Mouse (Mus musculus): ENCODE measurements around the gene Hmg20a. TPM values are rescaled to one million over a fixed set of nuclear protein-coding genes. Genes with fewer than 3 reads are reported as not detected.

The Hmg20a gene
- polyA plus RNA-seq, 1 experiment = 3.7 TPM

- no peak for TF ChIP-seq GATA1 (IDR thresholded peaks at IDR 0.05; ENCODE audit: low read length)
These were observed 84.1 kb downstream of the Hmg20a start for GRCm38 (mm10) chr9:56502543-56502971.

DNA sequence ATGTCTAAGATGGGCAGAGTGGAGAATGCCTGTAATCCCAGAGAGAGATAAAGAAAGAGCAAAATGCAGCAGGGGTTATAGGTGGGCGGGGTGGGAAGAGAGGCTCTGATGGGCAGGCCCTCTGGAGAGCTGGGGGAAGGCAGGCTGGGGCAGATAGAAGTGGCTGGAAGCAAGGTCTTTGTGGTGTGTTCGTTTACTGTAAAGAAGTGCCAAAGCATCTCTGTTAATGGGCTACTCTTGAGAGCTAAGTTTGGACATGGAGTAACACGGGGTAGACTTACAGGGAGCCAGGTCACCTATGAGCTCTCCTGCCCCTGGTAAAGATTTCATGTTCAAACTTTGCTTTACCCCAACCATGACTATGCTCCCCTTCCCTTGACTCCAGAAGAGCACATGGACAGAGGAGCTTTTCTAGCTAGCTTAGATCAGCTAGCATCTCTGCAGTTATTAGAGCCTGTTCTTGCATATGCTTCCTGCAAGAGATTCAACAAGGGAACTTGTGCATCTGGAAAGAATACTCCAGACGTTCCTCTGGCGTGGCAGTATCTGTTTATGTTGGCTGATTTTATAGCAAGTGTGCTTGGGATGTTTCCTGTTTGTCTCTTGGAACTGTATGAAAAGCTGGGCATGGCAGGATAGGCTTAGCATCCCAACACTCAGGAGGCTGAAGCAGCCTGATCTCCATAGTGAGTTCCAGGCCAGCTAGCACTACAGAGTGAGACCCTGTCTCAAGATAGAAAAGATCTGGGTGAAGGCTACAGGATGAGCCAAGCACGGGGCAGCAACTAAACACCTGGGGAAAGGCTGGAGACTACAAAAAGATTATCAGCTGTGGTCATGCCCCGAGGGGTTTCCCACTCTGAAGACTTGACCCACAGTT lies 85.5 kb downstream of the Hmg20a start:
- TF ChIP-seq GATA1 (IDR thresholded peaks at IDR 0.05; ENCODE audit: low read length) = no peak

GRCm38 (mm10) chr9:56504511-56504910 lies 86.1 kb downstream of the Hmg20a start:
- no peak for TF ChIP-seq GATA1 (IDR thresholded peaks at IDR 0.05; ENCODE audit: low read length)

DNA sequence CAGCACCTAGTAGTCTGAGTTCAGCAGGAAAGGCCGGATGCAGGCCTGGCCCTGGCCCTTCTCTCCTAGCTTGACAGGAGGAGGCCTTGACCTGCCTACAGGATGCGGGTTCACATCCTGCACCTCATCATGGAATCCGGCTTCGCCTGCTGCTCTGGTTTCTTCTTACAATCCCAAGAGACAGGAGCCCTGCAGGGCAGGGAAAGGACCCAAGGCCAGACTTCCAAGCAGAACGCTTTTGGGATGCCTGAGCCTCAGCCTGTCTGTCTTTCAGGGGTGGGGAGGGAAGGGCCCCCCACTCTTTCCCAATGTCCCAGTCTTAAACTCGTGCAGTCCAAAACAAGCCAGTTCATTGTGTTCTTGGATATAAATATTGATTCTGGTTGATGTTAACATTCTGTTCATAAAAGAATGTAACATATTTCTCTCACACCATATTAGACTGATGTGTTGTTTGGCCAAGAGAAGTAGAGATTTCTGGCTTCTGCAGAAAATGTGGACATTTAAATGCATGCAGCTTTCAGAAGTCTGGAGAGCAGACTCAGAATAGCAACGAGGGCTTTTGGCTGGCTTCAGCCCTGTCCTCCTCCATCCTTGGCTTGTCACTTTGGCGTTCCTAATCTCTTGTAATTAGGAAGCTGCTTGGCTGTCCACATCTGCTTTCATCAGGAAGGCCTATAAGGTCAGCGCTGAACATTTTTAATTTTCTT lies 86.8 kb downstream of the Hmg20a start:
- no peak for TF ChIP-seq GATA1 (IDR thresholded peaks at IDR 0.05; ENCODE audit: low read length)

DNA sequence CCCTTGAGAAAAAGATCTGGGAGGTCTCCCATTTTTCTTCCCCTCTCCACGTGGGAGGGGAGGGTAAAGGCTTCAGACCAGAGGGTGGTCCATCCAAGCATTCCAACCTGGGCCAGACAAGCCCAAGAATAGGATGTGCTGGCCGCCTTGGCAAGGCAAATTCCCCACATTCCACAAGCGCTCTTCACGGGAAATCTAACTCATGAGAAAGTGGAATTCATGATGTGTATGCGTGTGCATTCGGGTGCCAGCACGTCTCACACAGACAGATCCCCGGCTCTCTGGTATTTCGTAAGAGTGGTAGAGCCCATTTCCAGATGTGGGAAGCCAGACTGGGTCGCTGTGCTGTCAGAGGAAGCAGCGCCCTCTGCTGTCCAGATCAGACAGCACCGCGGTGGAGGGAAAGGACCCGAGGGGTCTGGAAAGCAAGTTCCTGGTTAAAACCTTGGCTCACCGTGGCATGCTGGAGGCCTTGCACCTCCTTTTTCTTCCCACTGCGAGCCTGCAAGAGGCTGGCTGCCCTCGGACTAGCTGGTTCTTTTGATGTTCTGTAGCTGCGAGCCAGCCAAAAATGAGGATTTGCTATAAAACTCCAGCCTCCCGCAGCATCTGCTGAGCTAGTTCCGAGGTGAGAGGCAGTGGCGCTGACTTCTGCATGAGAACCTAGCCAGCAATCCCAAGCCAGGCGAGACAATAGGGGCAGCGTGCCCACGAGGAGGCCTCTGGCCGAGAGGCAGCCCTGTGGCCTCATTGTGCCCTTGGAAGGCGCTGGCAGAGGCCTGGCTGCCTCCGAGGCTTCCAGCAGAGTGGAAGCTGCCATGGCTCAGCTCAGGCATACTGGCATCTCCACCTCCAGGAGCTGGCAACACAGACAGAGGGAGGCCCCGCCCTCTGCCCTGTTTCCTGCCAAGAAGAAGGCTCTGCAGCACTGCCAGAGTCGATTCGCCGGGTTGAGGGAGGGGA lies 87.7 kb downstream of the Hmg20a start:
- no peak for TF ChIP-seq GATA1 (IDR thresholded peaks at IDR 0.05; ENCODE audit: low read length)

- no peak for TF ChIP-seq GATA1 (IDR thresholded peaks at IDR 0.05; ENCODE audit: low read length)
These were observed 88.7 kb downstream of the Hmg20a start for GRCm38 (mm10) chr9:56506931-56507681.

DNA sequence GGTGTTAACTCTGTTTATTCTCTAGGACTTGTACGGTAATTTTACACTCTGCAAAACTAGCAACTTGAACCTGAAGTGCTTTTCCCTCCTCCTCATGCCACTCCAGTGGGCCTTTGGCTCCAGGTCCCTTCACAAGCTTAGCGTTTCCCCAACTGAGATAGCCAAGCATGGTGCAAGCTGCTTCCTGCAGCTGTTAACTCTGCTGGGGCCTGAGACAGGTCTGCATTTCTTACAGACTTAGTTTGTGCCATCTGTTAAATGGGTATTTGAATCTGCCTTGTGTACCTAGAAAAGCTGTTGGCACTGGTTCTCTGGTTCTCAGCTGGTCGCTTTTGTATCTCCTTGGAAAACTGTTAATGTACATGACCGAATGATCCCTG lies 89.3 kb downstream of the Hmg20a start:
- no peak for TF ChIP-seq GATA1 (IDR thresholded peaks at IDR 0.05; ENCODE audit: low read length)

DNA sequence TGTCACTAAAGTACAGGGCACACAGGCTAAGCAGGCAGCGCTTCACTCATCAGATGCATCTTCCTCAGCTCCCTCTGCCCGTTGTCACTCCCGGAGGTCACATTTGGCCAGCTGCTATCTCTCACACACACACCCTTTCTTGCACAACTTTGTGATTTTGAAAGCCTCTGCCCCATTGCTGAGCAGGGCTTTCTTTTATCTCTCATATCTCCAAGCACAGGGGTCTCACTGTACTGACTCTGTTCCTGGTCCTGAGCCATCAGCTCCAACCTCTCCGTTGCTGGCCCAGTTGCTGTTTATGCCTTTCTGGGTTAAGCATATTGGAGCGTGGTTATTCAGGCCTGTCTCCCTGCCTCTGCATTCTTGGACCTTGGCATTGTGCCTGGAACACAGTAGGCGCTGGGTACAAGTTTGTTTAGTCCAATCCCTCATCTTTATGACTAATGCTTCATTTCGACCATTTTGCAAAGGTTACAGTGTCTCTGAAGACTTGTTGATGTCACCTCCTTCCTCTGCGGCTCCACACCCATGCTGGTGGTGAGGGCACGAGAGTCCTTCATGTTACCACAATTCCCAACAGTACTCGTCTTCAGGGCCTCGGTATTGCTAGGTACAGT lies 90.5 kb downstream of the Hmg20a start:
- no peak for TF ChIP-seq GATA1 (IDR thresholded peaks at IDR 0.05; ENCODE audit: low read length)

GRCm38 (mm10) chr9:56510281-56510680 lies 91.9 kb downstream of the Hmg20a start:
- no peak for TF ChIP-seq GATA1 (IDR thresholded peaks at IDR 0.05; ENCODE audit: low read length)

GRCm38 (mm10) chr9:56512486-56512885 lies 94.1 kb downstream of the Hmg20a start:
- no peak for TF ChIP-seq GATA1 (IDR thresholded peaks at IDR 0.05; ENCODE audit: low read length)

DNA sequence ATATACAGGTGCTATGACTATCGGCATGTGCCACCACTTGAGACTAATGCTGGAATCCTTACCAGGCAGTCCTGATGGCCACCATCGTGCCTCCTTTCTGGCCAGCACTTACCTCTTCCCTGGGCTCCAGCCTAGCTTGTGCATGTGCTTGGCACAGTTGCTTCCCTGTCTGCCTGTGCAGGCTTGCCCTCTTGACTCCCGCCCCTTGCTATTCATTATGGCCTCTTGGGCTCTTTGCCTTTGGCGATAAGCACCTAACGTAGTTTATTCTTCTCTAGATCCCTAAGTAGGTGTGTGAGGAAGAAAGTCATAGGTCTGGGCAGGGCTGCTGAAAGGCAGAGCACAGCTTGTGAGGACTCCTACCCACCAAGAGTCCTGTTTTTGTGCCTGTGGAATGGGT lies 96.7 kb downstream of the Hmg20a start:
- no peak for TF ChIP-seq GATA1 (IDR thresholded peaks at IDR 0.05; ENCODE audit: low read length)

- TF ChIP-seq GATA1 (IDR thresholded peaks at IDR 0.05; ENCODE audit: low read length) = no peak
These were observed 97.8 kb downstream of the Hmg20a start for GRCm38 (mm10) chr9:56516219-56516618.

DNA sequence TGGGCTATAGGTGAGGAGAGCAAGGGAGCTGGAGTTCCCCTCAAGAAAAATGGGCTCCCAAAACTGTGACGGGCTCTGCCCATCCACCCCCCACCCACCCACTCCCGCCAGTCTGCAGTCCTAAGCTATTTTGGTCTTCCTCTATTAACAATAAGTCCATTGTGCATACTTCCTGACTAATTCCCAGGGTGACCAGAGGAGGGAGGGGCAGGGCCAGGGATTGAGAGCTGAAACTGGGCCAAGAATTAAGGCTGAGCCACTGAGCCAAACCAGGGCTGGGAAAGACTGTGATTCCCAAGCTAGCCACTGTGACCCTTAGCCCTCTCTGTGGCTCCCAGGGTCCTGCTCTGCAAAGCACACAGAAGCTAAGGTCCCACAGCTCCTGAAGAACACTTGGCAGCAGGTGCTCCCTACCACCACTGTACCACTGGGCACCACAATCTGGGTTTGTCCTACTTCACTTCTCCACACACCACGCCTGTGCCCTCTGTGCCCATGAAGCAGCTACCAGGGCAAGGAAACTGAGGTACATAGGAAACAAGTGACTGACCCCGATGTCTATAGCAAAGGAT lies 98.4 kb downstream of the Hmg20a start:
- no peak for TF ChIP-seq GATA1 (IDR thresholded peaks at IDR 0.05; ENCODE audit: low read length)

DNA sequence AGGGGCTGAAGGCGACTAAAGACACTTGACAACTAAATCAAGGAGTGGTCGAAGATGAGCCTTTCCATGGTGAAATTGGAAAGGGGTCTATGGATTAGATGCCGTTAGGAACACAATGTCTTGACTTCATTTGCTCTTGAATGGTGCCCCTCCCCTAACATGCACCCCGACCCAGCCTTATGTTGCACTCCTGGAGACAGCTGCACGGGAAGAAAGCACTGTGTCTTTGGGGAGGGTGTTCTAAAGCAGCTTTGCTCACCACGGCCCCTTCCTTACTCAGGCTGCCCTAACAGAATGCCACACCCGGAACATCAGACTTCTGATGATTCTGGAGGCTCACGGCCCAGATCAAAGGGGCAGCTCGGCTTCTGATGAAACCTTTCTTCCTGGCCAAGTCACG lies 103.9 kb downstream of the Hmg20a start:
- no peak for TF ChIP-seq GATA1 (IDR thresholded peaks at IDR 0.05; ENCODE audit: low read length)

All from G1E-ER4 (cell line).